Mouse (Mus musculus) heart, postnatal 0 days (tissue): ENCODE data around the gene Aoah.

Source experiments
- CTCF ChIP-seq: IDR thresholded peaks from 2 replicates; pipeline ENCODE4 v1.5.1; 2016; ENCODE audit warnings: antibody characterized with exemption, control low read depth, low read depth
- EP300 ChIP-seq: IDR thresholded peaks from 2 replicates; pipeline ENCODE4 v1.6.1; 2016; ENCODE audit warnings: antibody characterized with exemption, low read depth

DNA sequence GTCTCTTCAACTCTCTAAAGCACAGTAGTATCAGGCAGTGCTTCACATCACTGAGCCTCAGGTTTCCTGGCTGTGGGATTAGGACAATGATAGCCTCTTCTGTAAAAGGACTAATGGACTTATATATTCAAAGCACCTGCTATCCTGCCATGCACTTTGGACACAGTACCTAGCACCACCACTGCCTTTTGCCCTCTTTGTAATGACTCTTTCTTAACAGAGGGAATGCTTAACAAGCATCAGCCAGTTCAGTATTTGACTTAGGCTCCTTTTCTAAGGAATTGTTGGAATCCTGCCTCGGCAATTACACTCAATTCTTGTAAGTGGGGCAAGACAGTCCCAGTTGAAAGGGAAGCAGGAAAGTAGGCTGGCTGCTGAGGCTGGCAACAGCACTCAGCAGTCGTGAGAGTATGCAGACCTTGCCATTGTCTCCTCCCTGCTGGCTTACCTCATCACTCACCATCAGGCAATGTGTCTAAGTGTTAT is 107.1 kb downstream of the Aoah start:
- TF ChIP-seq CTCF (no peak), EP300 (no peak)
